14 mouse cellular contexts compared by ENCODE assay signal in the genomic region with DNA sequence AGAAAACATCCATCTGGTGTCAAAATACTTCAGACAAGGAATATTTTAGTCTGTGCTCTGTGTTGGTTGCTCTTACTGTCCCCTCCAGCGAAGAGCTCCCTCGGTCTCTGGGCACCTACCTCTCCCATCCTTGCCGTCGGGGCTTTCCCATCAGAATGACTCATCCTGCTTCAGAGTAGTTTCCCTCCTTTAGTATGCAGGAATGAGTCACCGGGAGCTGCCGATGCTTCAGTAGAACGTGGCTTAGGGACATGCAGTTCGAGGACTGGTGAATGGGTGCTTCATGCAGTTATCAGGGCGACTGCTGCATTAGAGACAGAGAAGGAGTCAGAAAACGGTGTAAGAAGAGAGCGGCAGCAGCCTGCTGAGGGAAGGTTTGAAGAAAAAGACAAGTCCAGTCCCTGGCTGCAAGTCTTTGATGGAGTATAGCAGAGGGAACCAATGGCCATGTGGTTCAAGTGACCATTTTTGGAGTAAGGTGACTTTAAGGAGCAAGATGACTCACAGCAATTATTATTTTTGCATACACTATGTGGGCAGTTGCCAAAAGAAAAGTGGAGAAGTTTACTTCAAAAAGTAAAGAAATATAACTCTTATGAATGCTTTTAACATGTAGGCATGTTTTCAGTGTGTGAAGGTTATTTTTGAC.
A peak's percentile ranks its signal among the peaks of the same experiment; 100 is the strongest.
DNase-seq lines count a peak whose midpoint lies in the region; ATAC-seq and TF ChIP-seq lines count a peak whose summit lies in the region.
"Had no signal": no experiment of that assay in that cellular context is flagged by ENCODE, and none has a peak within 500 bp of the region (broad histone marks: within the 10 kb centered on the region; RNA-seq: fewer than 3 reads in every experiment).

No protein-coding gene starts in this region.

- WGBS in intestine, postnatal 0 days: 46% methylated on average over 11 of the region's 11 CpGs
- 83% methylated on average over 11 of the region's 11 CpGs for WGBS in forebrain, embryonic 13.5 days

- no peaks in the 10 kb centered on the region for H3K9me3 ChIP-seq in intestine, postnatal 0 days (ENCODE audit: control insufficient read depth)
- no peaks in the 10 kb centered on the region for H3K9me3 ChIP-seq in forebrain, embryonic 13.5 days (replicated peaks)
- H3K9me3 ChIP-seq: embryonic facial prominence, embryonic 15.5 days; heart, embryonic 10.5 days; limb, embryonic 10.5 days had no signal

- no peak overlapping the region for H3K4me2 ChIP-seq in intestine, postnatal 0 days (replicated peaks; ENCODE audit: low read depth)
- no peak overlapping the region for H3K4me2 ChIP-seq in forebrain, embryonic 13.5 days
- H3K4me2 ChIP-seq: embryonic facial prominence, embryonic 15.5 days had no signal

- H3K27ac ChIP-seq in intestine, postnatal 0 days (ENCODE audit: low read depth, low read length): no peak overlapping the region
- H3K27ac ChIP-seq in forebrain, embryonic 13.5 days: no peak overlapping the region
- H3K27ac ChIP-seq: embryonic facial prominence, embryonic 15.5 days; heart, embryonic 10.5 days; layer of hippocampus, adult 2 months; limb, embryonic 10.5 days had no signal

- no peaks in the 10 kb centered on the region for H3K27me3 ChIP-seq in intestine, postnatal 0 days (replicated peaks; ENCODE audit: control insufficient read depth, insufficient read depth, low read length)
- no peaks in the 10 kb centered on the region for H3K27me3 ChIP-seq in forebrain, embryonic 13.5 days
- H3K27me3 ChIP-seq: embryonic facial prominence, embryonic 15.5 days had no signal

- 0 out of 2 replicates have a peak, but pooled peaks cover 3% of the 10 kb centered on the region for H3K4me1 ChIP-seq in intestine, postnatal 0 days (replicated peaks; ENCODE audit: control insufficient read depth, insufficient read depth, low read length)
- H3K4me1 ChIP-seq in forebrain, embryonic 13.5 days: no peaks in the 10 kb centered on the region
- H3K4me1 ChIP-seq: limb, embryonic 10.5 days had no signal

- TF ChIP-seq CTCF in intestine, postnatal 0 days (IDR thresholded peaks at IDR 0.05; ENCODE audit: low read depth): no peak

- H3K36me3 ChIP-seq in intestine, postnatal 0 days (ENCODE audit: control insufficient read depth, insufficient read depth): peaks cover 21% of the 10 kb centered on the region; the same call in 1 of the 2 replicates
- H3K36me3 ChIP-seq in forebrain, embryonic 13.5 days (ENCODE audit: poor library complexity, severe bottlenecking): peaks cover 24% of the 10 kb centered on the region

- ATAC-seq in intestine, postnatal 0 days: 0 out of 2 replicates have a peak, but pooled peaks have one; percentile 28
- ATAC-seq in forebrain, embryonic 13.5 days: no peak
- ATAC-seq: forebrain, postnatal 0 days had no signal

- H3K4me3 ChIP-seq in intestine, postnatal 0 days (ENCODE audit: low read depth, low read length): no peak overlapping the region
- H3K4me3 ChIP-seq in forebrain, embryonic 13.5 days: no peak overlapping the region
- H3K4me3 ChIP-seq: embryonic facial prominence, embryonic 15.5 days; heart, embryonic 10.5 days; layer of hippocampus, adult 2 months; limb, embryonic 10.5 days had no signal

- DNase-seq in left cerebral cortex, adult 18-20 months (ENCODE audit: low spot score in 2 of 2): peak; percentile 43 to 45
- no peak for DNase-seq in left cerebral cortex, adult 11 months (ENCODE audit: low spot score)
- DNase-seq in CD4-positive helper T cell, adult 2 months (ENCODE audit: low read depth, low spot score): peak; percentile 47
- DNase-seq in ZHBTc4 (ENCODE audit: low read depth, low spot score): peak; percentile 14
- DNase-seq in layer of hippocampus, postnatal 25 days (ENCODE audit: extremely low spot score in 1 of 2, low spot score in 1 of 2): no peak
- no peak for DNase-seq in right cerebral cortex, postnatal 10 days (ENCODE audit: low spot score in 2 of 2)
- DNase-seq: forebrain, postnatal 0 days; thymus, postnatal 4 days had no signal

- no peak overlapping the region for H3K9ac ChIP-seq in intestine, postnatal 0 days (ENCODE audit: low read depth, low read length)
- no peak overlapping the region for H3K9ac ChIP-seq in forebrain, embryonic 13.5 days
- H3K9ac ChIP-seq: embryonic facial prominence, embryonic 15.5 days; forebrain, postnatal 0 days had no signal

Comparison
In these comparisons a context has a peak if more than half of its experiments do, and no peak if none do; other contexts are left out.
1. DNase-seq: peak in left cerebral cortex, adult 18-20 months (2 of 2), CD4-positive helper T cell, adult 2 months (single experiment) and ZHBTc4 (single experiment); none in left cerebral cortex, adult 11 months (single experiment), layer of hippocampus, postnatal 25 days (0 of 2) and right cerebral cortex, postnatal 10 days (0 of 2).